Mouse (Mus musculus): ENCODE results near the gene Sult6b2.

DNA sequence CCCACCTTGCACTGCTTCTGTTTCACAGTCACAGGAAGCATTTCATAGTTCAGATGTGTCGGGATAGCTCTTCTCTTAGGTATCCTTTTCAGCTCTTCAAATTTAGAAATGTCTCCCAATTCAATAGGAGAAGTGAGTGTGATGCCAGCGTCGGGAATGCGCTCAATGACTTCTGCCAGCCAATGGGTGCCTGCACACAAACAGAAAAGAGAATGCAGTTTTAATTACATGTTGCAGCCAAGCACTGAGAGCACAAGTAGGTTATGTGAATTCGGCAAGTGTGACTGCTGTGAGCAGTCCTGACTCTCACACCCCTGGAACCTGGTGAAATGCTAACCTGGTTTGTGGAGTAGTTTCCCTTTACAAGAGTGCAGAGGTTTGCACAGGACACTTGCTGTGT lies 2.6 kb downstream of the Sult6b2 start:
- no peak for TF ChIP-seq CTCF (IDR thresholded peaks at IDR 0.05)
- TF ChIP-seq EP300 (IDR thresholded peaks at IDR 0.05): no peak

Data from lung, postnatal 0 days (tissue).